27 mouse cellular contexts compared by ENCODE assay signal in the genomic region with DNA sequence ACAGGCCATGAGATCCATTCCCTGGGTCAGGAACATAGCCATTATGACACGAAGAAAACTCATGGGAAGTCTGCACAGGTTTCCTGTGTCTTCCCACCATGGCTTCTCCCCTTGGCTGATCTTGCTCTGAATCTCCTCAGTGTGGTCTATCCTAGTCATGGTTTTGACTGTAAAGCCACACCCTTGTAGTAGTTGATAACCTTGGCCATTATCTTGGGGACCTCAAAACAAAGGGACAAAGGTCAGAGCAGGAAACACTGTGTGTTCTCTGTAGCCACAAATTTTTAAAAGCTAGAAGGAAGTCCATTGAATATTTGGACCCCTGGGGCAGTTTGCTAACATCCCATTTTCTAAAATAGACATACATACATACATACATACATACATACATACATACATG. TPM values are rescaled to one million over a fixed set of nuclear protein-coding genes. Genes with fewer than 3 reads are reported as not detected.
DNase-seq lines count a peak whose midpoint lies in the region; ATAC-seq and TF ChIP-seq lines count a peak whose summit lies in the region.
"Had no signal": no experiment of that assay in that cellular context is flagged by ENCODE, and none has a peak within 500 bp of the region (broad histone marks: within the 10 kb centered on the region; RNA-seq: fewer than 3 reads in every experiment).

No protein-coding gene starts in this region.

- no peaks in the 10 kb centered on the region for H3K79me2 ChIP-seq in MEL (ENCODE audit: control insufficient read depth, insufficient read depth, low read length, poor library complexity)

- no peak overlapping the region for H3K27ac ChIP-seq in midbrain, embryonic 11.5 days (ENCODE audit: low read depth, low read length)
- no peak overlapping the region for H3K27ac ChIP-seq in midbrain, embryonic 15.5 days
- H3K27ac ChIP-seq in MEL (ENCODE audit: control insufficient read depth, low read depth, low read length), result no peak overlapping the region
- H3K27ac ChIP-seq in intestine, embryonic 16.5 days (ENCODE audit: low read length), result no peak overlapping the region
- H3K27ac ChIP-seq: forebrain, embryonic 10.5 days; forebrain, embryonic 13.5 days; heart, adult 2 months; heart, embryonic 10.5 days; heart, embryonic 13.5 days; hindbrain, embryonic 14.5 days; hindbrain, postnatal 0 days had no signal

- TF ChIP-seq POLR2A in MEL (IDR thresholded peaks at IDR 0.05; ENCODE audit: control insufficient read depth in 1 of 2, insufficient read depth in 1 of 2, low read depth in 1 of 2, low read length in 2 of 2, poor library complexity in 1 of 2), result no peak

- TF ChIP-seq CTCF in MEL (IDR thresholded peaks at IDR 0.05 in 2 of 3, conservative IDR thresholded peaks at IDR 0.05 in 1 of 3; ENCODE audit: control insufficient read depth in 1 of 3, insufficient read depth in 1 of 3, low read depth in 2 of 3, low read length in 3 of 3, poor library complexity in 1 of 3, severe bottlenecking in 1 of 3), result no peak

- no peak for TF ChIP-seq RAD21 in MEL (IDR thresholded peaks at IDR 0.05; ENCODE audit: low read depth, low read length)

- peak; percentile 2 for DNase-seq in midbrain, embryonic 11.5 days (ENCODE audit: low spot score, missing footprints)
- DNase-seq in MEL (ENCODE audit: low read depth, low spot score) (peak; percentile 14), MN1 (ENCODE audit: low spot score) (no peak)
- no peak for DNase-seq in kidney, adult 11 months
- DNase-seq in testis, postnatal 14 days (ENCODE audit: low spot score), result no peak
- DNase-seq: adrenal gland, postnatal 10 days; cerebellum, adult 11-12 months; cerebellum, adult 8-10 months; cerebellum, postnatal 10 days; cerebellum, postnatal 36 days; gastrocnemius, postnatal 10 days; gastrocnemius, postnatal 36 days; heart, adult 2 months; heart, postnatal 14 days; heart, postnatal 4 days had no signal

- H3K9ac ChIP-seq in midbrain, embryonic 11.5 days (ENCODE audit: low read length), result no peak overlapping the region
- no peak overlapping the region for H3K9ac ChIP-seq in midbrain, embryonic 15.5 days
- no peak overlapping the region for H3K9ac ChIP-seq in MEL (ENCODE audit: control insufficient read depth, low read depth, low read length, poor library complexity, severe bottlenecking)
- no peak overlapping the region for H3K9ac ChIP-seq in intestine, embryonic 16.5 days (ENCODE audit: low read depth, low read length)
- H3K9ac ChIP-seq: heart, embryonic 13.5 days; hindbrain, embryonic 14.5 days had no signal

- no peaks in the 10 kb centered on the region for H3K36me3 ChIP-seq in midbrain, embryonic 11.5 days (ENCODE audit: control insufficient read depth, insufficient read depth, low read length)
- no peaks in the 10 kb centered on the region for H3K36me3 ChIP-seq in midbrain, embryonic 15.5 days (replicated peaks)
- H3K36me3 ChIP-seq in MEL (ENCODE audit: control insufficient read depth in 1 of 2, insufficient read depth in 2 of 2, low read length in 2 of 2), result no peaks in the 10 kb centered on the region
- peaks cover 2% of the 10 kb centered on the region; the same call in 1 of the 2 replicates for H3K36me3 ChIP-seq in intestine, embryonic 16.5 days (ENCODE audit: control insufficient read depth, insufficient read depth, low read length)
- H3K36me3 ChIP-seq: forebrain, embryonic 10.5 days; heart, embryonic 10.5 days; heart, embryonic 13.5 days had no signal

- no peak overlapping the region for H3K4me2 ChIP-seq in midbrain, embryonic 11.5 days
- H3K4me2 ChIP-seq in midbrain, embryonic 15.5 days, result no peak overlapping the region
- H3K4me2 ChIP-seq in intestine, embryonic 16.5 days (ENCODE audit: low read depth, low read length), result no peak overlapping the region
- H3K4me2 ChIP-seq: forebrain, embryonic 13.5 days; heart, embryonic 13.5 days; hindbrain, embryonic 14.5 days had no signal

- H3K4me3 ChIP-seq in midbrain, embryonic 11.5 days (ENCODE audit: low read depth, low read length), result no peak overlapping the region
- H3K4me3 ChIP-seq in midbrain, embryonic 15.5 days, result no peak overlapping the region
- H3K4me3 ChIP-seq in MEL (ENCODE audit: control insufficient read depth in 1 of 2, insufficient read depth in 1 of 2, low read depth in 2 of 2, low read length in 2 of 2), result no peak overlapping the region
- no peak overlapping the region for H3K4me3 ChIP-seq in intestine, embryonic 16.5 days (ENCODE audit: low read length)
- H3K4me3 ChIP-seq: forebrain, embryonic 10.5 days; forebrain, embryonic 13.5 days; heart, adult 2 months; heart, embryonic 10.5 days; heart, embryonic 13.5 days had no signal

- no peaks in the 10 kb centered on the region for H3K9me3 ChIP-seq in midbrain, embryonic 11.5 days (ENCODE audit: control insufficient read depth, low read length)
- H3K9me3 ChIP-seq in midbrain, embryonic 15.5 days, result no peaks in the 10 kb centered on the region
- H3K9me3 ChIP-seq in MEL (replicated peaks; ENCODE audit: insufficient read depth, low read length), result no peaks in the 10 kb centered on the region
- no peaks in the 10 kb centered on the region for H3K9me3 ChIP-seq in intestine, embryonic 16.5 days (ENCODE audit: control insufficient read depth, low read length)
- H3K9me3 ChIP-seq: forebrain, embryonic 10.5 days; forebrain, embryonic 13.5 days; heart, embryonic 10.5 days; heart, embryonic 13.5 days had no signal

- no peaks in the 10 kb centered on the region for H3K4me1 ChIP-seq in midbrain, embryonic 11.5 days (ENCODE audit: control insufficient read depth, insufficient read depth, low read length)
- peaks cover 8% of the 10 kb centered on the region; the same call in 1 of the 2 replicates for H3K4me1 ChIP-seq in midbrain, embryonic 15.5 days
- no peaks in the 10 kb centered on the region for H3K4me1 ChIP-seq in MEL (ENCODE audit: control insufficient read depth in 1 of 2, insufficient read depth in 2 of 2, low read length in 2 of 2)
- no peaks in the 10 kb centered on the region for H3K4me1 ChIP-seq in intestine, embryonic 16.5 days (ENCODE audit: control insufficient read depth, insufficient read depth, low read length)
- H3K4me1 ChIP-seq: forebrain, embryonic 10.5 days had no signal

- ATAC-seq in midbrain, embryonic 11.5 days (ENCODE audit: low FRiP score), result no peak
- ATAC-seq in midbrain, embryonic 15.5 days (replicated peaks), result no peak
- peak; percentile 68 for ATAC-seq in intestine, embryonic 16.5 days
- ATAC-seq: CD4-positive, CD25-positive, alpha-beta regulatory T cell, adult 4 months; forebrain, embryonic 13.5 days; forebrain, embryonic 16.5 days; hindbrain, postnatal 0 days; Patski had no signal

- H3K27me3 ChIP-seq in midbrain, embryonic 11.5 days (ENCODE audit: control insufficient read depth, insufficient read depth, low read length), result no peaks in the 10 kb centered on the region
- H3K27me3 ChIP-seq in midbrain, embryonic 15.5 days (replicated peaks), result no peaks in the 10 kb centered on the region
- H3K27me3 ChIP-seq in MEL (ENCODE audit: control insufficient read depth in 1 of 2, insufficient read depth in 2 of 2, low read length in 2 of 2), result no peaks in the 10 kb centered on the region
- H3K27me3 ChIP-seq in intestine, embryonic 16.5 days (replicated peaks; ENCODE audit: control insufficient read depth, insufficient read depth, low read length), result no peaks in the 10 kb centered on the region
- H3K27me3 ChIP-seq: forebrain, embryonic 13.5 days; heart, embryonic 13.5 days; Patski had no signal

- 78% methylated on average over 1 of the region's 1 CpGs for WGBS in midbrain, embryonic 11.5 days
- 88% methylated on average over 1 of the region's 1 CpGs for WGBS in midbrain, embryonic 15.5 days
- 86% methylated on average over 1 of the region's 1 CpGs for WGBS in intestine, embryonic 16.5 days

- TF ChIP-seq EP300 in MEL (IDR thresholded peaks at IDR 0.05; ENCODE audit: low read depth in 1 of 2, low read length in 2 of 2), result no peak

TF ChIP-seq in MEL, 35 proteins besides CTCF, POLR2A, EP300 and RAD21:
- no peak for TF ChIP-seq GABPA (IDR thresholded peaks at IDR 0.05; ENCODE audit: low read depth, low read length)
- no peak for TF ChIP-seq ZMIZ1 (IDR thresholded peaks at IDR 0.05; ENCODE audit: low read depth, low read length)
- no peak for TF ChIP-seq TAL1 (IDR thresholded peaks at IDR 0.05; ENCODE audit: low read length)
TF ChIP-seq in MEL: peak in this region for 0.

RNA-seq across cellular contexts. Expression of gene Myo5c, which starts 16.5 kb away (rescaled TPM):
- polyA plus RNA-seq in midbrain, embryonic 11.5 days (2014; fragmentation: Nextera tagmentation; extraction: Ambion mirVana), result 0.40 and 0.56 TPM in 2 replicates
- 0.32 and 0.56 TPM in 2 replicates for polyA plus RNA-seq in midbrain, embryonic 15.5 days (2015; fragmentation: Nextera tagmentation; extraction: Ambion mirVana)
- 0.03 TPM in 1 of 2 replicates, not detected in the other for total RNA-seq in MEL (2012; rRNA removed)
- under 1 TPM in 1 of 2 experiments, not detected in 1; 0.13 TPM for polyA plus RNA-seq in MEL (2012; ENCODE audit: insufficient read depth in 1 of 2, insufficient read length in 2 of 2, low read depth in 1 of 2, low replicate concordance in 2 of 2, missing spikeins in 1 of 2)
- polyA plus RNA-seq in intestine, embryonic 16.5 days (2015; fragmentation: Nextera tagmentation; extraction: Ambion mirVana), result 4.4 and 5.0 TPM in 2 replicates
- total RNA-seq: granulocyte monocyte progenitor cell, adult 5-6 weeks had no signal

RNA-seq across cellular contexts. Expression of gene Gnb5, which starts 57.7 kb away (rescaled TPM):
- polyA plus RNA-seq in midbrain, embryonic 11.5 days (2014; fragmentation: Nextera tagmentation; extraction: Ambion mirVana), result 33.1 and 34.4 TPM in 2 replicates
- 65.1 and 69.5 TPM in 2 replicates for polyA plus RNA-seq in midbrain, embryonic 15.5 days (2015; fragmentation: Nextera tagmentation; extraction: Ambion mirVana)
- total RNA-seq in MEL (2012; rRNA removed), result 4.0 and 4.2 TPM in 2 replicates
- polyA plus RNA-seq in MEL (2012; ENCODE audit: insufficient read depth in 1 of 2, insufficient read length in 2 of 2, low read depth in 1 of 2, low replicate concordance in 2 of 2, missing spikeins in 1 of 2), result 1 to 10 TPM in 1 of 2 experiments, not detected in 1; 6.5 TPM
- 15.8 and 16.2 TPM in 2 replicates for polyA plus RNA-seq in intestine, embryonic 16.5 days (2015; fragmentation: Nextera tagmentation; extraction: Ambion mirVana)

Comparison
In these comparisons a context has a peak if more than half of its experiments do, and no peak if none do; other contexts are left out.
1. DNase-seq: peak in midbrain, embryonic 11.5 days (single experiment) and MEL (single experiment); none in kidney, adult 11 months (single experiment), testis, postnatal 14 days (single experiment) and MN1 (single experiment).